Comparison of ENCODE assay signal across 23 mouse cellular contexts in genomic region chr2:38975181-38975580, GRCm38 (mm10).
"Had no signal": no experiment of that assay in that cellular context is flagged by ENCODE, and none has a peak within 500 bp of the region (broad histone marks: within the 10 kb centered on the region; RNA-seq: fewer than 3 reads in every experiment).

No protein-coding gene starts in this region.

- H3K9me3 ChIP-seq: kidney, embryonic 15.5 days; limb, embryonic 12.5 days; limb, embryonic 15.5 days; stomach, embryonic 15.5 days had no signal

- H3K27ac ChIP-seq: kidney, embryonic 15.5 days; left cerebral cortex, adult 2 months; limb, embryonic 12.5 days; limb, embryonic 15.5 days; liver, embryonic 14.5 days; stomach, embryonic 15.5 days had no signal

- H3K36me3 ChIP-seq: kidney, embryonic 15.5 days; limb, embryonic 12.5 days; limb, embryonic 15.5 days; stomach, embryonic 15.5 days had no signal

- DNase-seq: kidney, adult 8-10 months; kidney, postnatal 10 days; kidney, postnatal 36 days; layer of hippocampus, postnatal 36 days; left cerebral cortex, postnatal 4 days; liver, postnatal 0 days; lung, embryonic 14.5 days; lung, postnatal 10 days; lung, postnatal 36 days; midbrain, embryonic 14.5 days; right cerebral cortex, postnatal 14 days; spleen, adult 18-20 months; thymus, adult 2 months; thymus, postnatal 14 days; thymus, postnatal 4 days had no signal

- H3K4me2 ChIP-seq: kidney, embryonic 15.5 days; limb, embryonic 12.5 days; limb, embryonic 15.5 days; liver, embryonic 11.5 days; lung, embryonic 14.5 days; midbrain, embryonic 11.5 days; stomach, embryonic 15.5 days had no signal

- H3K4me1 ChIP-seq: kidney, embryonic 15.5 days; limb, embryonic 12.5 days; limb, embryonic 15.5 days; stomach, embryonic 15.5 days had no signal

- H3K9ac ChIP-seq: kidney, embryonic 15.5 days; limb, embryonic 12.5 days; limb, embryonic 15.5 days; liver, embryonic 14.5 days; liver, postnatal 0 days; lung, embryonic 14.5 days; stomach, embryonic 15.5 days had no signal

- H3K27me3 ChIP-seq: kidney, embryonic 15.5 days; limb, embryonic 12.5 days; limb, embryonic 15.5 days; stomach, embryonic 15.5 days had no signal

- H3K4me3 ChIP-seq: kidney, embryonic 15.5 days; left cerebral cortex, adult 2 months; limb, embryonic 12.5 days; limb, embryonic 15.5 days; stomach, embryonic 15.5 days had no signal
